Mouse (Mus musculus) forelimb bud, embryonic 11.5 days (tissue): ENCODE data around the gene Mfap1a.
A peak's percentile ranks its signal among the peaks of the same experiment; 100 is the strongest.

Experiments
- DNase-seq: peaks from one replicate; pipeline ENCODE4 v3.0.0-alpha.2; 2012; ENCODE audit warnings: low read depth, low spot score

Gene Mfap1a

GRCm38 (mm10) chr2:121442259-121443067 is 64.0 kb downstream of the Mfap1a start:
- peak; percentile 61 for DNase-seq
